Mouse (Mus musculus) lung, postnatal 36 days (tissue): ENCODE measurements around the gene Taf7l.

Experiments
- DNase-seq: peaks from one replicate; pipeline ENCODE4 v3.0.0; 2022; ENCODE audit warnings: mixed read lengths

The Taf7l gene

GRCm38 (mm10) chrX:134476290-134476689 lies at the start of gene Taf7l:
TSS of gene Taf7l (minus strand) at chrX:134476490.
- DNase-seq: no peak

- no peak for DNase-seq
Measured at GRCm38 (mm10) chrX:134525260-134525659, 49.0 kb upstream of the Taf7l start.

GRCm38 (mm10) chrX:134523772-134524171 lies 47.5 kb upstream of the Taf7l start:
- DNase-seq: no peak

- DNase-seq: no peak
Measured at GRCm38 (mm10) chrX:134509473-134509872, 33.2 kb upstream of the Taf7l start.

- DNase-seq: no peak
Measured at GRCm38 (mm10) chrX:134507977-134508376, 31.7 kb upstream of the Taf7l start.

GRCm38 (mm10) chrX:134500651-134501050 lies 24.4 kb upstream of the Taf7l start:
- DNase-seq: no peak

- DNase-seq: no peak
Measured at GRCm38 (mm10) chrX:134481720-134482119, 5.4 kb upstream of the Taf7l start.

GRCm38 (mm10) chrX:134474988-134475710 lies 1.1 kb downstream of the Taf7l start:
- DNase-seq: no peak

- no peak for DNase-seq
Measured at GRCm38 (mm10) chrX:134427307-134427706, 49.0 kb downstream of the Taf7l start.

- no peak for DNase-seq
Measured at GRCm38 (mm10) chrX:134426819-134427218, 49.5 kb downstream of the Taf7l start.

- DNase-seq: no peak
Measured at GRCm38 (mm10) chrX:134425798-134426197, 50.5 kb downstream of the Taf7l start.

GRCm38 (mm10) chrX:134424263-134424662 lies 52.0 kb downstream of the Taf7l start:
- no peak for DNase-seq

- no peak for DNase-seq
Measured at GRCm38 (mm10) chrX:134420097-134420496, 56.2 kb downstream of the Taf7l start.

- DNase-seq: no peak
Measured at GRCm38 (mm10) chrX:134412096-134412495, 64.2 kb downstream of the Taf7l start.
